Mouse (Mus musculus): Measurements from ENCODE around the gene Nfs1. TPM values are rescaled to one million over a fixed set of nuclear protein-coding genes. Genes with fewer than 3 reads are reported as not detected.

Gene Nfs1
- polyA plus RNA-seq, 1 experiment from 2014 or later, result 29.6 TPM

- no peak for ATAC-seq (ENCODE audit: low FRiP score)
- Histone ChIP-seq H3K36me3 (no peaks in the 10 kb centered on the region; the same call in 1 of the 2 replicates), H3K4me3 (replicated peaks) (no peak overlapping the region), H3K4me1 (peaks cover 12% of the 10 kb centered on the region), H3K27ac (replicated peaks) (no peak overlapping the region), H3K9me3 (replicated peaks) (no peaks in the 10 kb centered on the region), H3K9ac (replicated peaks) (no peak overlapping the region), H3K27me3 (replicated peaks) (no peaks in the 10 kb centered on the region), H3K4me2 (no peak overlapping the region)
- WGBS, result 88% methylated on average over 3 of the region's 3 CpGs
These were observed 59.4 kb downstream of the Nfs1 start for GRCm38 (mm10) chr2:156084541-156084940.

DNA sequence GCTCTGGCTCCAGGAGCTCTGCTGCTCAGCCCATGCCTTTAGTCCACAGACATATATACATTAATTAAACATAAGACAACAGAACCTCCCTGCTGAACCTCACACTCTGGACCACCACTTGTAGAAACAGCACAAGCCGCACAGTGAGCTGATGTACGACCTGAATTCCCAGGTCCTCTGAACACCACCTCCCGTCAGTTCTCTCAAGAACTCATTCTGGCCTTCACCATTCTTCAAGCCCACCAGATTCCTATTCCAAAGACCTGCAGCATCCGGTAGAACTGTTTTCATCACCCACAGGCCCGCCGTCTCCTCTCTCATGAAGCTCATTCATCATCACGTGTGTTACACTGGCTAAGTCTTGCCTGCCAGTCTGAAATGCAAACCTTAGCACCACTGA lies 63.6 kb downstream of the Nfs1 start:
- no peak overlapping the region for H3K27ac ChIP-seq (replicated peaks)
- WGBS, result 88% methylated on average over 7 of the region's 7 CpGs

GRCm38 (mm10) chr2:156079674-156080073 lies 64.3 kb downstream of the Nfs1 start:
- WGBS, result 48% methylated on average over 4 of the region's 4 CpGs
- Histone ChIP-seq H3K36me3 (peaks cover 39% of the 10 kb centered on the region), H3K4me1 (peaks cover 7% of the 10 kb centered on the region), H3K9me3 (replicated peaks) (no peaks in the 10 kb centered on the region), H3K4me3 (replicated peaks) (no peak overlapping the region), H3K27me3 (replicated peaks) (no peaks in the 10 kb centered on the region), H3K4me2 (no peak overlapping the region), H3K27ac (replicated peaks) (no peak overlapping the region), H3K9ac (replicated peaks) (no peak overlapping the region)
- ATAC-seq (ENCODE audit: low FRiP score), result no peak

More for the DNA sequence above, 63.6 kb downstream of the Nfs1 start:
- Histone ChIP-seq H3K9ac (replicated peaks) (no peak overlapping the region), H3K4me1 (peaks cover 7% of the 10 kb centered on the region), H3K4me3 (replicated peaks) (no peak overlapping the region), H3K9me3 (replicated peaks) (no peaks in the 10 kb centered on the region), H3K27me3 (replicated peaks) (no peaks in the 10 kb centered on the region), H3K36me3 (peaks cover 32% of the 10 kb centered on the region), H3K4me2 (no peak overlapping the region)
- no peak for ATAC-seq (ENCODE audit: low FRiP score)

DNA sequence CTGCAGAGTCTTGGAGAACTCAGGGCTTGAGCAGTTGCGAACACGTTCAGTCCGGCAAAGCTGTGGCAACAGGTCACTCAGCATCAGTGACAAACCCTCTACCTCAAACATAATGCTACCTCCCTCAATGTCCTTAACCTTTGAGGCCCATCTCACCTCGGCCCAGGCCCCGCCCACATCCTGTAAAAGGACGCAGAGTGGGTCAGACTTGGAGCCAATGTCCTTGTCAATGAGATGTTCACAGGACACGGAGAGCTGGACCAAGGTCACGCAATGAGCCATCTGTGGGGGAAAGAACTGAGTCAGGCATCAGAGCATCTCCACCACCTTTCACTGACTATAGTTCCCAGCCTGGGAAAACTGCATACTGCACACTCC lies 64.8 kb downstream of the Nfs1 start:
- H3K27ac ChIP-seq (replicated peaks), result no peak overlapping the region
- no peak for ATAC-seq (ENCODE audit: low FRiP score)
- WGBS, result 90% methylated on average over 8 of the region's 8 CpGs
- H3K4me2 ChIP-seq, result no peak overlapping the region
- no peak overlapping the region for H3K9ac ChIP-seq (replicated peaks)
- no peaks in the 10 kb centered on the region for H3K27me3 ChIP-seq (replicated peaks)
- no peaks in the 10 kb centered on the region for H3K9me3 ChIP-seq (replicated peaks)
- no peak overlapping the region for H3K4me3 ChIP-seq (replicated peaks)
- H3K36me3 ChIP-seq, result peaks cover 44% of the 10 kb centered on the region
- H3K4me1 ChIP-seq, result peaks cover 7% of the 10 kb centered on the region

DNA sequence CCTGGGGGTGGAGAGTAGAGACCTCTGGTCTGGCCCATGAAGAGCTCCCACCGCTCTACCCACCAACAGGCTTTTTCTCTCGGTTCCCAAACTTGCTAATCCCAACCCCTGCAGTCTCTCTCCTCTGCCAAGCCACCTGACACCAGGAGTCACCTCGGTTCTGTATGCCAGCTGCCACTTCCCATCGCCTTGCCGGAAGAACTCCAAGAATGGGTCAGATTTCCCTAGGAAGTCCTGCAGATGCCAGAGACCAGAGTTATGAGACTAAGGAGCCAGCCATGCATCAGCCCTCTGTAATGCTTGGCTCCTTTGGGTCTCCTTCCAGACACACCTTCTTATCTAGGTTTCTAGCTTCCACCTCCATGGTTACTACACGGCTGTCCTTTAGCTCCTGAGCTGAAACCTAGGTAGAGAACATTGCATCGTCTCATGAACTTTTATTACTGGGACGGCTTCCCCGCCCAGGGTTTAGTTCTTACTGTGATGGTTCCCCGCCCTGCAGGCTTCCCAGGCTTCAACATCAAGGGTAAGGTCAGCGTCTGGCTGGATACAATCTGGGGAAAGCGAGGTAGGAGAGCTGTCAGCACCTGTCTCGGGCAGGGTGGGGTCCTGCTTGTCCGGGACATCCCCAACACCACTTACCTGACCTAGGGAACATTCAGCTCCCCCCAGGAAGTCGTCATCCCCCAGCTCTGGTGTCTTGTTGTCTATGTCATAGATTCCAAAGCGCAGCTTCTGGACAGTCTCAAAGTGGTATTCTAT lies 65.4 kb downstream of the Nfs1 start:
- no peaks in the 10 kb centered on the region for H3K27me3 ChIP-seq (replicated peaks)
- peaks cover 50% of the 10 kb centered on the region for H3K36me3 ChIP-seq
- WGBS, result 92% methylated on average over 16 of the region's 16 CpGs
- no peak overlapping the region for H3K4me3 ChIP-seq (replicated peaks)
- peaks cover 7% of the 10 kb centered on the region for H3K4me1 ChIP-seq
- no peak overlapping the region for H3K27ac ChIP-seq (replicated peaks)
- no peak overlapping the region for H3K4me2 ChIP-seq
- no peak for ATAC-seq (ENCODE audit: low FRiP score)
- H3K9me3 ChIP-seq (replicated peaks), result no peaks in the 10 kb centered on the region
- no peak overlapping the region for H3K9ac ChIP-seq (replicated peaks)

- Histone ChIP-seq H3K4me2 (no peak overlapping the region), H3K27ac (replicated peaks) (no peak overlapping the region), H3K9me3 (replicated peaks) (no peaks in the 10 kb centered on the region), H3K36me3 (peaks cover 62% of the 10 kb centered on the region), H3K4me1 (peaks cover 7% of the 10 kb centered on the region), H3K9ac (replicated peaks) (no peak overlapping the region), H3K27me3 (replicated peaks) (no peaks in the 10 kb centered on the region), H3K4me3 (replicated peaks) (no peak overlapping the region)
- WGBS, result 96% methylated on average over 7 of the region's 7 CpGs
- ATAC-seq (ENCODE audit: low FRiP score), result no peak
These were observed 66.5 kb downstream of the Nfs1 start for GRCm38 (mm10) chr2:156077461-156077860.

DNA sequence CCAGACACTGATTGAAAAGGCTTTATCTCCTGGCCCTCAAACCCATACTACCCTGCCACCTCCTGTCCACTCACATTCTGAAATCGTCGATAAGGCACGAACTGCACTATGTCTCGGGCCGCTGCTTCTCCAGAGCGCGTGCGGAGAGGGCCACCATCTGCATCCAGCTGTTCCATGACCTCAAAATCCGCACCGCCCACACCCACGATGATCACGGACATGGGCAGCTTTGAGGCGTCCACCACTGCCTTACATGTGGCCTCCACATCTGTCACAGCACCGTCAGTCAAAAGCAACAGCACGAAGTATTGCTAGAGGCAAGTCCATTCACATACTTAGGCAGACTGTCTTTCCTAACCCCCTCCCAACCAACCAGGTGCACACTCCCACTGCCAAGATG lies 70.3 kb downstream of the Nfs1 start:
- WGBS, result 95% methylated on average over 15 of the region's 15 CpGs
- no peaks in the 10 kb centered on the region for H3K4me1 ChIP-seq
- H3K27ac ChIP-seq (replicated peaks), result no peak overlapping the region
- no peak overlapping the region for H3K9ac ChIP-seq (replicated peaks)
- H3K27me3 ChIP-seq (replicated peaks), result no peaks in the 10 kb centered on the region
- H3K9me3 ChIP-seq (replicated peaks), result no peaks in the 10 kb centered on the region
- H3K4me2 ChIP-seq, result no peak overlapping the region
- peaks cover 91% of the 10 kb centered on the region for H3K36me3 ChIP-seq
- H3K4me3 ChIP-seq (replicated peaks), result no peak overlapping the region
- ATAC-seq (ENCODE audit: low FRiP score), result no peak

Other genes with a start within 250 kb of the Nfs1 start
- 70.9 and 73.5 TPM in 2 replicates for gene Uqcc1, start 213.9 kb downstream of the Nfs1 start, polyA plus RNA-seq (2015; fragmentation: Nextera tagmentation; extraction: Ambion mirVana)
- not detected in 2 replicates for gene Gm15557, start 203.5 kb downstream of the Nfs1 start, polyA plus RNA-seq (2015; fragmentation: Nextera tagmentation; extraction: Ambion mirVana)
- gene Gdf5, start 198.8 kb downstream of the Nfs1 start, polyA plus RNA-seq (2015; fragmentation: Nextera tagmentation; extraction: Ambion mirVana), result 0.59 and 1.2 TPM in 2 replicates
- gene Cep250, start 187.7 kb downstream of the Nfs1 start, polyA plus RNA-seq (2015; fragmentation: Nextera tagmentation; extraction: Ambion mirVana), result 13.4 and 16.7 TPM in 2 replicates
- gene 6430550D23Rik, start 136.2 kb downstream of the Nfs1 start, polyA plus RNA-seq (2015; fragmentation: Nextera tagmentation; extraction: Ambion mirVana), result 1.6 and 2.1 TPM in 2 replicates
- gene Ergic3, start 136.1 kb downstream of the Nfs1 start, polyA plus RNA-seq (2015; fragmentation: Nextera tagmentation; extraction: Ambion mirVana), result 395 and 438 TPM in 2 replicates
- gene Fer1l4, start 91.2 kb downstream of the Nfs1 start, polyA plus RNA-seq (2015; fragmentation: Nextera tagmentation; extraction: Ambion mirVana), result 0.09 TPM in 2 replicates
- 5.9 and 6.4 TPM in 2 replicates for gene Spag4, start 79.0 kb downstream of the Nfs1 start, polyA plus RNA-seq (2015; fragmentation: Nextera tagmentation; extraction: Ambion mirVana)
- 28.3 and 35.3 TPM in 2 replicates for gene Cpne1, start 32.2 kb downstream of the Nfs1 start, polyA plus RNA-seq (2015; fragmentation: Nextera tagmentation; extraction: Ambion mirVana)
- gene Rbm12, start 32.2 kb downstream of the Nfs1 start, polyA plus RNA-seq (2015; fragmentation: Nextera tagmentation; extraction: Ambion mirVana), result 17.7 and 21.9 TPM in 2 replicates
- 11.0 and 12.1 TPM in 2 replicates for gene Gm28036, start 17.1 kb downstream of the Nfs1 start, polyA plus RNA-seq (2015; fragmentation: Nextera tagmentation; extraction: Ambion mirVana)
- 444 and 463 TPM in 2 replicates for gene Romo1, start 147 bp downstream of the Nfs1 start, polyA plus RNA-seq (2015; fragmentation: Nextera tagmentation; extraction: Ambion mirVana)
- gene Rbm39, start 36.1 kb upstream of the Nfs1 start, polyA plus RNA-seq (2015; fragmentation: Nextera tagmentation; extraction: Ambion mirVana), result 420 and 462 TPM in 2 replicates
- 122 and 130 TPM in 2 replicates for gene Phf20, start 52.3 kb upstream of the Nfs1 start, polyA plus RNA-seq (2015; fragmentation: Nextera tagmentation; extraction: Ambion mirVana)
- gene Cnbd2, start 168.1 kb upstream of the Nfs1 start, polyA plus RNA-seq (2015; fragmentation: Nextera tagmentation; extraction: Ambion mirVana), result 8.1 and 9.2 TPM in 2 replicates
- gene Scand1, start 168.5 kb upstream of the Nfs1 start, polyA plus RNA-seq (2015; fragmentation: Nextera tagmentation; extraction: Ambion mirVana), result 94.0 and 111 TPM in 2 replicates

Measured in neural tube, embryonic 15.5 days (tissue).